Mouse (Mus musculus) kidney, adult 2 months (tissue): ENCODE results near the gene Arl5c. TPM values are rescaled to one million over a fixed set of nuclear protein-coding genes. Genes with fewer than 3 reads are reported as not detected.
A peak's percentile ranks its signal among the peaks of the same experiment; 100 is the strongest.

ENCODE experiments used
- DNase-seq: peaks from one replicate; pipeline ENCODE4 v3.0.0; 2021
- H3K27ac ChIP-seq: fragments of 200-500 bp; 2 replicates; pipeline ENCODE4 v1.5.1; 2012; ENCODE audit warnings: low read depth, low read length, control low read depth, inconsistent platforms; ENCODE audit not compliant: insufficient read depth
- H3K27me3 ChIP-seq: fragments of 200-500 bp; replicated peaks from 2 replicates; pipeline ENCODE4 v1.6.1; 2012; ENCODE audit warnings: mild to moderate bottlenecking, moderate library complexity, low read length, inconsistent platforms; ENCODE audit not compliant: control insufficient read depth, insufficient read depth
- H3K36me3 ChIP-seq: fragments of 200-500 bp; 2 replicates; pipeline ENCODE4 v1.6.1; 2012; ENCODE audit warnings: mild to moderate bottlenecking, moderate library complexity, low read length, inconsistent platforms; ENCODE audit not compliant: control insufficient read depth, insufficient read depth
- H3K4me1 ChIP-seq: fragments of 200-500 bp; 2 replicates; pipeline ENCODE4 v1.6.1; 2011; ENCODE audit warnings: low read length; ENCODE audit not compliant: control insufficient read depth, insufficient read depth
- H3K4me3 ChIP-seq: fragments of 200-500 bp; 2 replicates; pipeline ENCODE4 v1.5.1; 2011; ENCODE audit warnings: mild to moderate bottlenecking, low read depth, low read length, control low read depth; ENCODE audit not compliant: insufficient read depth
- CTCF ChIP-seq: fragments of 200-500 bp; conservative IDR thresholded peaks from 2 replicates; pipeline ENCODE4 v1.5.1; 2011; ENCODE audit warnings: low read depth, mild to moderate bottlenecking, control low read depth, low read length, moderate library complexity, mixed read lengths; ENCODE audit not compliant: insufficient read depth, insufficient read length
- POLR2A ChIP-seq: fragments of 200-500 bp; IDR thresholded peaks from one replicate; pipeline ENCODE4 v1.6.1; 2011; ENCODE audit warnings: low read depth, low read length, control low read depth
- WGBS: fragments of 180-500 bp; shearing (Covaris S2); methylation state at CpG from one replicate; pipeline ENCODE4 v1.1.7; 2018; 5-methylcytosine and 5-hydroxymethylcytosine counted together
- polyA plus RNA-seq: library from polyadenylated mRNA; depleted of rRNA; stranded (reverse); fragments of >200 nt; gene quantifications from 2 replicates; pipeline ENCODE4 v1.2.3, GENCODE M21; 2012

The Arl5c gene
- polyA plus RNA-seq, 1 experiment = 2.8 TPM

- TF ChIP-seq CTCF = peak; percentile 82
- TF ChIP-seq POLR2A = no peak
- Histone ChIP-seq H3K4me3 (peak overlapping the region; percentile 45), H3K4me1 (no peaks in the 10 kb centered on the region), H3K27me3 (no peaks in the 10 kb centered on the region), H3K27ac (no peak overlapping the region), H3K36me3 (no peaks in the 10 kb centered on the region)
- 5% methylated on average over 13 of the region's 13 CpGs for WGBS
- DNase-seq = peak; percentile 87
Observed at GRCm38 (mm10) chr11:97994539-97995100, 1.4 kb downstream of the Arl5c start.

GRCm38 (mm10) chr11:97988530-97989096 lies 7.4 kb downstream of the Arl5c start:
- no peaks in the 10 kb centered on the region for H3K36me3 ChIP-seq
- no peaks in the 10 kb centered on the region for H3K4me1 ChIP-seq
- WGBS = under 1% methylated on average over 26 of the region's 26 CpGs
- peak overlapping the region; percentile 82 for H3K4me3 ChIP-seq
- peak overlapping the region; percentile 49 for H3K27ac ChIP-seq
- TF ChIP-seq CTCF (no peak), POLR2A (no peak)
- no peaks in the 10 kb centered on the region for H3K27me3 ChIP-seq
- peak; percentile 95 for DNase-seq

- H3K27ac ChIP-seq = peak overlapping the region; percentile 49
- 2% methylated on average over 42 of the region's 42 CpGs for WGBS
- no peaks in the 10 kb centered on the region for H3K4me1 ChIP-seq
- peak; percentile 97 for DNase-seq
- peak overlapping the region; percentile 82 for H3K4me3 ChIP-seq
- H3K36me3 ChIP-seq = no peaks in the 10 kb centered on the region
- TF ChIP-seq CTCF = peak; percentile 91
- no peak for TF ChIP-seq POLR2A
- H3K27me3 ChIP-seq = no peaks in the 10 kb centered on the region
Observed at GRCm38 (mm10) chr11:97987551-97988526, 8.1 kb downstream of the Arl5c start.

DNA sequence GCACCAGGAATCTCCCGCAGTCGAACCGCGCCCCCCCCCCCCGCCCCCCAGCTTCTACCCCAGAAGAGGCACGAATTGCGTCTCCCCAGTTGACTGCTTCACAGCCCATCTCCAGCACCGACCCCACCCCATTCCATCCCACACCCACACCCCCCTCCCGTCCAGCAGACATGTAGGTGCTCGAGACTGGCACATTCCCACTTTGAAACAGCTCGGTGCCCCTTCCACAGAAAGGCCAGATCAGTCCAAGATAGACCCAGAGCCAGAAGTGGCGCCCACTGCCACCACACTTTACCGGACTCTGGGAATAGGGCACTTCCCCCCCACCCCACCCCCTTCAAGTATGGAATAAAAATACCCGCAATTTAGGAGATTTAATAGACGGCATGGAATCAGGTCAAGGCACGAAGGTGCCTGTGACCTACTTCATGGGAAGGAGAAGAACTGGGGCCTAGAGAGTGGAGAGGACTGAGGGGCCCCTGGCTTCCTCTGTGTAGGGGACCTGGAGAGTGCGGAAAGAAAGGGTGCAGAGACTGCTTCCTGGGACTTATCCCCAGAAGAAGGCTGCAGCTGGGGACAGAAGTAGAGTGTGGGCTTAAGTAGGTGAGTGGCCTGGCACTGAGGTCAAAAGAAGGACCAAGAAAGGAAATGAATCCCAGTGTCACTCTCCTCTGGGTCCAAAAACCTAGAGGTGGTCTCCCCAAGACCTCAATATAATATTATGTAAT lies 9.1 kb downstream of the Arl5c start:
- H3K27ac ChIP-seq = no peak overlapping the region
- H3K27me3 ChIP-seq = no peaks in the 10 kb centered on the region
- no peak for DNase-seq
- peak overlapping the region; percentile 45; the same call in 1 of the 2 replicates for H3K4me3 ChIP-seq
- H3K4me1 ChIP-seq = no peaks in the 10 kb centered on the region
- H3K36me3 ChIP-seq = no peaks in the 10 kb centered on the region
- no peak for TF ChIP-seq CTCF
- TF ChIP-seq POLR2A = no peak
- 36% methylated on average over 16 of the region's 17 CpGs for WGBS

DNA sequence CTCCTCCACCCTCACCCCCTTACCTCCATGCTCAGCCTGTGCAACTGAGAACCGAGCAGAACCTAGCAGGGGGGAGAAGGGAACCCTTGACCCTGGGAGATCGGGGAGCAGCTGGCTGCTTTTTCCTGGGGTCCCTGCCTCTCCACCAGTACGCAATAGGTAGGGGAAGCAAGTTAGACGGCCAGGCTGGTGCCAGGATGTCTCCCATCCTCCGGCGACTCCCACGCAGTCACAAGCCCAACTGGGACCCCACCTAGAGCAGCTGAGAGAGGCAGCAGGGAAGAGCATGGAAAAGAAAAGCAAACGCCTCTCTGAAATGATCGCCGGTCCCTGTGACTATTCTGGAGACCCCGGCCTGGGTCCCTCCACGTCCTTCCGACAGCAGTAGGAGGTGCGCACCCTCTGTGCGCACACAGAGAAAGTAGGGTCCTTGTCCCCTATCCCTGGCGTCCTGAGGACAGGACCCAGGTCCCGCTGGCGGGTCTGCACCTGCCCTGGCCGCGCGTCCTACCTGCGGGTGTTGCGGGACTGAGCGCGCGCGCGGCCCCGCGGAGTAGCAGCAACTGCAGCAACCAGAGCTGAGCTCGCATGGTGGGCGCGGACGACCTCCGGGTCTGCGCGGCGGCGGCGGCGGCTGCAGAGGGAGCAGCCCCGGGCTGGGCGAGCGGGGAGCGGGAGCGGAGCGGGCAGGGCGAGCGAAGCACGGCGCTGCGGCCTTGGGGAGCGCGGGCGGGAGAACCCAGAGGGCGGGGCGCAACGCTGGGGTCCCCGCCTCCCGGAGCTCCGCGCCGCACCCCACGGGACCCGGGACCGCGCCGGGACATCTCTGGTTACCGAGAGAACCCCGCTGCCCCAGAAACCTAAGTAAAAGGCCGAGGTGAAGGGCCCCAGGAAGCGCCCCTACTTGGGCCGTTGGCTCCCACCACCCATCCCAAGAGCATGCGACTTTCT lies 10.0 kb downstream of the Arl5c start, which contains the start of gene Plxdc1:
TSS of gene Plxdc1 (minus strand) at position 718 of the 951 bp plus-strand sequence.
- TF ChIP-seq CTCF = no peak
- TF ChIP-seq POLR2A = no peak
- Histone ChIP-seq H3K4me1 (no peaks in the 10 kb centered on the region), H3K36me3 (no peaks in the 10 kb centered on the region), H3K27me3 (no peaks in the 10 kb centered on the region), H3K4me3 (peak within 1 kb of the TSS; percentile 45), H3K27ac (no peak within 1 kb of the TSS)
- no peak for DNase-seq
- WGBS = 5% methylated on average over 73 of the region's 74 CpGs

- no peaks in the 10 kb centered on the region for H3K36me3 ChIP-seq
- no peak overlapping the region for H3K27ac ChIP-seq
- 58% methylated on average over 1 of the region's 1 CpGs for WGBS
- no peaks in the 10 kb centered on the region for H3K4me1 ChIP-seq
- H3K27me3 ChIP-seq = no peaks in the 10 kb centered on the region
- no peak for TF ChIP-seq CTCF
- no peak for TF ChIP-seq POLR2A
- H3K4me3 ChIP-seq = no peak overlapping the region
- DNase-seq = no peak
Observed at GRCm38 (mm10) chr11:97983983-97984382, 12.0 kb downstream of the Arl5c start.
